Mouse (Mus musculus): Measurements from ENCODE around the gene Rmnd1.

GRCm38 (mm10) chr10:4373558-4373957, 58.6 kb downstream of the Rmnd1 start:
- TF ChIP-seq POLR2A (IDR thresholded peaks at IDR 0.05; ENCODE audit: borderline replicate concordance, low read depth, low read length) (no peak), CTCF (IDR thresholded peaks at IDR 0.05; ENCODE audit: low read depth, low read length) (no peak)
